Mouse (Mus musculus): ENCODE data around the gene Nckap1l. TPM values are rescaled to one million over a fixed set of nuclear protein-coding genes. Genes with fewer than 3 reads are reported as not detected.

The Nckap1l gene
- total RNA-seq, 1 experiment, result 11.0 TPM

DNA sequence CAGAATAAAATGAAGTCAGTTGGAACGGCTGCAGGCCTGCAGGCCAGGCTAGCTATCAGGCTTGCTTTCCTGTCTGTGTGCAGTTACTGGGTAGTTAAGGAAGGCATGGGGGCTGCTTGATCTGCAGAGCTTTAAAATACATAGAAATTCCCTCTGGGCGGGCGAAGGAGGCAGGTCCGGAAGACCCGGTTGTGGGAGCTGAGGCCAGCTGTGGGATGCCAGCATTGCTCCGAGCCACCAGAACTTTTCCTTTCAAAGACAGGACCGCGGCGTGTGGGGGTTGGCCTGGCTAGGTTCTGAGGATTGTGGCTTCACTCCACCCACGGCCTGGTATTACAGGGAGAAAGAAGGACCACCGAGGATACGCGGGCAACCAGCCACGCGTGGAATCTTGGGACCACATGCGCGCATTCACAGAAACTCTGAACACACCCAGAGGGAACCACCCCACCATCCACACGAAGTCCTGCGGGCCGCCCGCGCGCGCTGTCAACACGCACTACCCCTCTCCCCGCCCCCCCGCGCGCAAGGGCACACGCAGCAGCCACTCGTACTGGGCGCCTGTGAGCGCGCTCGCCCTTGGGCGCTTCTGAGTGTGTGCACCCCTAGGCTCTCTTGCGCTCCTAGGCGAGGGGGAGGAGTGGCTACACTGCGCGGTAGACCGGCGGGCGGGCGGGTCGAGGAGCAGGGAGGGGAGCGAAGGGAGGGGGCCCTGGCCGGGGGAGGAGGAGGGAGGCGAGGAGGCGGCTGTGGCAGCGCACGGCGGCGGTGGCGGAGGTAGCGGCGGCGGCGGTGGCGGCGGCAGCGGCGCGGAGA lies 49.0 kb downstream of the Nckap1l start, which contains the start of gene Pde1b:
TSS of gene Pde1b (plus strand) at position 600 of the 816 bp plus-strand sequence.
- H3K9me3 ChIP-seq (ENCODE audit: control insufficient read depth, insufficient read depth, low read depth, low read length), result no peaks in the 10 kb centered on the region
- H3K36me3 ChIP-seq (ENCODE audit: control insufficient read depth, insufficient read depth, low read length, poor library complexity, severe bottlenecking), result no peaks in the 10 kb centered on the region
- no peak within 1 kb of the TSS for H3K27ac ChIP-seq (ENCODE audit: insufficient read depth, low read depth, low read length, poor library complexity, severe bottlenecking)
- in situ Hi-C loops (cut with MboI; ENCODE audit: low sequenced_read_pairs in 2 of 2, unreplicated experiment in 2 of 2), result no loop called here
- peak within 1 kb of the TSS; percentile 71 to 73 for H3K4me3 ChIP-seq (ENCODE audit: insufficient read depth in 1 of 2, low read depth in 1 of 2, low read length in 2 of 2, poor library complexity in 1 of 2, severe bottlenecking in 1 of 2)
- peak within 1 kb of the TSS; percentile 59 for H3K9ac ChIP-seq (ENCODE audit: insufficient read depth, low read depth, low read length, poor library complexity, severe bottlenecking)
- no peak for TF ChIP-seq ZC3H11A (IDR thresholded peaks at IDR 0.05; ENCODE audit: borderline replicate concordance, low read depth, low read length)
- 0 out of 2 replicates have a peak, but pooled peaks have one; percentile 7 for TF ChIP-seq ZNF384 (IDR thresholded peaks at IDR 0.05; ENCODE audit: low read depth, low read length)
- peak; percentile 56 for DNase-seq (ENCODE audit: low read depth, low spot score)
- peaks cover 0 to 4% of the 10 kb centered on the region in 2 experiments; a peak in 1 of 4 replicates for H3K4me1 ChIP-seq (ENCODE audit: control insufficient read depth in 2 of 2, insufficient read depth in 2 of 2, low read length in 2 of 2, poor library complexity in 1 of 2)

DNA sequence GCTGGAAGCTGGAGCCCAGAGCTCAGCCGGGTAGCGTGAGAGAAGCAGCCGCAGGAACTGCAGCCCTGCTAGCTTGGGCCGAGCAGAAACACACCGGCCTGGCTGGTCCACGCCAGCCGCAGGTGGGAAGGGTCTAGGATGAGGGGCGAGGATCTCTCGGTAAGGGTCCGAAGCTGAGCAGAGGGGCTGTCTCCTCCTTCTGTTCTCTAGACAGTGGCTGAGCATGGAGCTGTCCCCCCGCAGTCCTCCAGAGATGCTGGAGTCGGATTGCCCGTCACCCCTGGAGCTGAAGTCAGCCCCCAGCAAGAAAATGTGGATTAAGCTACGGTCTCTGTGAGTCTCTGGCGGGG lies 49.6 kb downstream of the Nckap1l start:
- in situ Hi-C loops (cut with MboI; ENCODE audit: low sequenced_read_pairs in 2 of 2, unreplicated experiment in 2 of 2), result no loop called here
- H3K9ac ChIP-seq (ENCODE audit: insufficient read depth, low read depth, low read length, poor library complexity, severe bottlenecking), result peak overlapping the region; percentile 59
- TF ChIP-seq ZNF384 (IDR thresholded peaks at IDR 0.05; ENCODE audit: low read depth, low read length) (no peak), ZC3H11A (IDR thresholded peaks at IDR 0.05; ENCODE audit: borderline replicate concordance, low read depth, low read length) (no peak), MAFK (IDR thresholded peaks at IDR 0.05; ENCODE audit: insufficient read depth, low read depth, low read length) (no peak), HCFC1 (IDR thresholded peaks at IDR 0.05; ENCODE audit: borderline replicate concordance, insufficient read depth, low read length) (no peak), CHD2 (IDR thresholded peaks at IDR 0.05; ENCODE audit: low read depth, low read length) (no peak)
- no peaks in the 10 kb centered on the region for H3K36me3 ChIP-seq (ENCODE audit: control insufficient read depth, insufficient read depth, low read length, poor library complexity, severe bottlenecking)
- H3K9me3 ChIP-seq (ENCODE audit: control insufficient read depth, insufficient read depth, low read depth, low read length), result no peaks in the 10 kb centered on the region
- DNase-seq (ENCODE audit: low read depth, low spot score), result no peak
- peaks cover 0 to 4% of the 10 kb centered on the region in 2 experiments; a peak in 1 of 4 replicates for H3K4me1 ChIP-seq (ENCODE audit: control insufficient read depth in 2 of 2, insufficient read depth in 2 of 2, low read length in 2 of 2, poor library complexity in 1 of 2)
- H3K27ac ChIP-seq (ENCODE audit: insufficient read depth, low read depth, low read length, poor library complexity, severe bottlenecking), result no peak overlapping the region
- peak overlapping the region; percentile 71 to 73 for H3K4me3 ChIP-seq (ENCODE audit: insufficient read depth in 1 of 2, low read depth in 1 of 2, low read length in 2 of 2, poor library complexity in 1 of 2, severe bottlenecking in 1 of 2)

DNA sequence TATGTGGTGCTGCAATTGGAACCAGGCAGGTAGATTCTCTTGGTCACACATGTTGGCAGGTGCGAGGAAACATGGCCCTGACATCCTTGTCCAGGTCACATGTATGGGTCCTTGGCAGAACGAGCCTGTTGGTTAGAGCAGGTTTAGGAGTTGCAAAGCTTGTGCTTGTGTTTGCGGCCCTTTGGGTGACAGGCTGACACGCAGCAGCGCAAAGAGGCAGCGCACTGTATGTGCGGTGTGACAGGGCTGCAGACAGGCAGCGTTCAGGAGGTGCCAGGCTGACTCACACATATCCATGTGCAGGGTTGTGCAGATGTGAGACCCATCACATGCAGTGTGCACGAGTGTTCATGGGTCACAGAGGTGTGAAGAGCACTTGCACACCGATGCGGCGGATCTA lies 50.1 kb downstream of the Nckap1l start:
- no peak for DNase-seq (ENCODE audit: low read depth, low spot score)
- in situ Hi-C loops (cut with MboI; ENCODE audit: low sequenced_read_pairs in 2 of 2, unreplicated experiment in 2 of 2), result no loop called here
- H3K27ac ChIP-seq (ENCODE audit: insufficient read depth, low read depth, low read length, poor library complexity, severe bottlenecking), result no peak overlapping the region

DNA sequence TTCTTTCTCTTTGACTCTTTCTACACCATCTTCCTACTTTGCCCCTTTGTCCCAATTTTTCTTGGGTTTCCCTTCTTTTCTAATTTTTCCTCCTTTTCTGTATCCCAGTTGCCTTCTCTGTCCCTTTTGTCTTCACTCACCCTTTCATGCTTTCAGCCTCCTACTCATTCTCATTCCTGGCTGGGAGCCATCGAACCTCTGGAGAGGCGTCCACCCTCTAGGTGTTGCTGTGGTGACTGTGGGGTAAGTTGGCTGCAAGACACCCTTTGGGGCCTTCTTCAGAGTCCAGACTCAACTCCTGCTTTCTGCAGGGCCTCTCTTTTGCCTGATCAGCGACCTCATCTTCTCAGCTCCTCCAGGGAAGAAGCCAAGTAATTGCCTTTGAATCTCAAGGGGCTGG lies 55.7 kb downstream of the Nckap1l start:
- in situ Hi-C loops (cut with MboI; ENCODE audit: low sequenced_read_pairs in 2 of 2, unreplicated experiment in 2 of 2), result no loop called here

More for the DNA sequence above, 50.1 kb downstream of the Nckap1l start:
- no peaks in the 10 kb centered on the region for H3K9me3 ChIP-seq (ENCODE audit: control insufficient read depth, insufficient read depth, low read depth, low read length)
- peak overlapping the region; percentile 71 to 73 for H3K4me3 ChIP-seq (ENCODE audit: insufficient read depth in 1 of 2, low read depth in 1 of 2, low read length in 2 of 2, poor library complexity in 1 of 2, severe bottlenecking in 1 of 2)
- TF ChIP-seq ZNF384 (IDR thresholded peaks at IDR 0.05; ENCODE audit: low read depth, low read length) (no peak), CHD2 (IDR thresholded peaks at IDR 0.05; ENCODE audit: low read depth, low read length) (no peak), ZC3H11A (IDR thresholded peaks at IDR 0.05; ENCODE audit: borderline replicate concordance, low read depth, low read length) (no peak), HCFC1 (IDR thresholded peaks at IDR 0.05; ENCODE audit: borderline replicate concordance, insufficient read depth, low read length) (no peak), MAFK (IDR thresholded peaks at IDR 0.05; ENCODE audit: insufficient read depth, low read depth, low read length) (no peak)
- H3K9ac ChIP-seq (ENCODE audit: insufficient read depth, low read depth, low read length, poor library complexity, severe bottlenecking), result no peak overlapping the region
- no peaks in the 10 kb centered on the region for H3K36me3 ChIP-seq (ENCODE audit: control insufficient read depth, insufficient read depth, low read length, poor library complexity, severe bottlenecking)
- peaks cover 0 to 4% of the 10 kb centered on the region in 2 experiments; a peak in 1 of 4 replicates for H3K4me1 ChIP-seq (ENCODE audit: control insufficient read depth in 2 of 2, insufficient read depth in 2 of 2, low read length in 2 of 2, poor library complexity in 1 of 2)

More for the DNA sequence above, 55.7 kb downstream of the Nckap1l start:
- H3K9me3 ChIP-seq (ENCODE audit: control insufficient read depth, insufficient read depth, low read depth, low read length), result no peaks in the 10 kb centered on the region
- H3K4me1 ChIP-seq (ENCODE audit: control insufficient read depth in 2 of 2, insufficient read depth in 2 of 2, low read length in 2 of 2, poor library complexity in 1 of 2), result peaks cover 0 to 4% of the 10 kb centered on the region in 2 experiments; a peak in 1 of 4 replicates
- H3K4me3 ChIP-seq (ENCODE audit: insufficient read depth in 1 of 2, low read depth in 1 of 2, low read length in 2 of 2, poor library complexity in 1 of 2, severe bottlenecking in 1 of 2), result no peak overlapping the region
- H3K36me3 ChIP-seq (ENCODE audit: control insufficient read depth, insufficient read depth, low read length, poor library complexity, severe bottlenecking), result no peaks in the 10 kb centered on the region
- no peak for DNase-seq (ENCODE audit: low read depth, low spot score)
- H3K27ac ChIP-seq (ENCODE audit: insufficient read depth, low read depth, low read length, poor library complexity, severe bottlenecking), result no peak overlapping the region
- no peak for TF ChIP-seq MAFK (IDR thresholded peaks at IDR 0.05; ENCODE audit: insufficient read depth, low read depth, low read length)
- TF ChIP-seq CHD2 (IDR thresholded peaks at IDR 0.05; ENCODE audit: low read depth, low read length), result no peak
- TF ChIP-seq HCFC1 (IDR thresholded peaks at IDR 0.05; ENCODE audit: borderline replicate concordance, insufficient read depth, low read length), result no peak
- TF ChIP-seq ZNF384 (IDR thresholded peaks at IDR 0.05; ENCODE audit: low read depth, low read length), result no peak
- TF ChIP-seq ZC3H11A (IDR thresholded peaks at IDR 0.05; ENCODE audit: borderline replicate concordance, low read depth, low read length), result no peak
- H3K9ac ChIP-seq (ENCODE audit: insufficient read depth, low read depth, low read length, poor library complexity, severe bottlenecking), result no peak overlapping the region
